Mouse (Mus musculus): ENCODE results near the gene Vps26c.

The Vps26c gene

GRCm38 (mm10) chr16:94526344-94527151 is at the start of gene Vps26c:
Gene Vps26c (minus strand): TSS chr16:94526830.
- peak; percentile 95 for DNase-seq (ENCODE audit: low read depth)

GRCm38 (mm10) chr16:94575757-94576156 is 49.1 kb upstream of the Vps26c start:
- DNase-seq (ENCODE audit: low read depth), result no peak

DNA sequence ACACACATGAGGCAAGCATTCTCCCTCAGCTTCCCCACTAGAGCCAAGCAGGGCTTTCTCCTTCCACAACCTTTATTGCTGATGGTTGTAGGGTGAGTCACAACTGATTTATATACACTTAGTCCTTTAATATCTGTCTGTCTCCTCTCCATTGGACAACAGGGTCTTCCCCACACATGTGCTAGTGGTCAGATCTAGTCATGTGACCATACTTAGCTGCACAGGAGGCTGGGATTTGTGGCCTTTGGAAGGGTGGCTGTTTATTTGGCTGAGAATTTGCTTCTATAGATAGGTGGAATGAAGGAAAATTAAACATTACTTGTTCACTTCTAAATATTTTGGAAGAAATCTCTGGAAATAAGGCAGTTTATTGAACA is 48.1 kb upstream of the Vps26c start:
- DNase-seq (ENCODE audit: low read depth), result no peak

DNA sequence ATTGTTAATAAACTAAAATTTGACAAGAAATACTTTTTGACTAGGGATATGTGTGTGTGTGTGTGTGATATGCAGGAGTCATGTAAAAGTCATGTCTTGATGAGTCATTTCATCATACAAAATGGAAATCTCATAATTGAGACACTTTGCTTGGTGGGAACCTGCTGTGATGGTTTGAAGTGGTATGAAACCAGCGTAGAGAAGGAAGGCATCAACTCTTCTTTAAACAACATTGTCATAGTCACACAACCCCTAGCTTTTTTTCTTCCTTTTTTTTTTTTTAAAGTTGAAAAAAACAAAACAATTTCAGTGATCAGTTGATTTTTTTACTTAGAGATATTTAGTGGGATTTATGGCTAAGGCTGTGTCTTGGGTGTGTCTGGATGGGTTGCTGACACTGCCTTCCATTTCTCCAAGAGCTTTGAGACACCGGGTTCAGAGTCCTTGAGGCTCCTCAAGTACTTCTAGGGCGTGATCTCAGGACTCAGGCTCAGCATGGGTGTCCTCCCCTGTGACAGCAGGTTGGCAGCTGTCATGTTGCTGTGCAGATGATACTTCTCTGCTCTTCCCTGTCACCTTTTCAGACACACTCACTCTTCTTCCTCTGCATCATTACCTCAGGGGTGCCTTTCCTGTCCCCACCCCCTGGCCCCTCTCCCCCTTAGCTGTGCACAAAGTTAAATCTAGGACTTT is 47.5 kb upstream of the Vps26c start:
- no peak for DNase-seq (ENCODE audit: low read depth)

DNA sequence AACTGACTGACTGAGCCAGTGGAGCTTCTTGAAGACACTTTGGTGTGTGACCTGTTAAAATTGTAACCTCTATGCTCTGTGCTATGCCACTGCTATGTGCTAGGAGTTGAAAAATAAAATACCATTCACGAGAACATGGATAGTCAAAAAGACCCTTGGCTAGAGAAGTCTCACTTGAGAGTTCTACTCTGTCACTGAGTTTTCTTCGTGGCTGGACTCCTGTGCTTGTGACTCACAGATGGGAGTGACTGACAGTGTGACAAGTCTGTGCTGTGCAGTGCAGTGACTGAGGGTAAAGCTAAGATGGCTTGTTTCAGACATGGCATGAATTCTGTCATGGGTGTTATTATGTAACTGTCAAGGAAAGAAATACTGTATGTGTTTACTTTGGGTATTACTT is 45.8 kb upstream of the Vps26c start:
- DNase-seq (ENCODE audit: low read depth), result no peak

GRCm38 (mm10) chr16:94571111-94571993 is 44.7 kb upstream of the Vps26c start:
- no peak for DNase-seq (ENCODE audit: low read depth)

DNA sequence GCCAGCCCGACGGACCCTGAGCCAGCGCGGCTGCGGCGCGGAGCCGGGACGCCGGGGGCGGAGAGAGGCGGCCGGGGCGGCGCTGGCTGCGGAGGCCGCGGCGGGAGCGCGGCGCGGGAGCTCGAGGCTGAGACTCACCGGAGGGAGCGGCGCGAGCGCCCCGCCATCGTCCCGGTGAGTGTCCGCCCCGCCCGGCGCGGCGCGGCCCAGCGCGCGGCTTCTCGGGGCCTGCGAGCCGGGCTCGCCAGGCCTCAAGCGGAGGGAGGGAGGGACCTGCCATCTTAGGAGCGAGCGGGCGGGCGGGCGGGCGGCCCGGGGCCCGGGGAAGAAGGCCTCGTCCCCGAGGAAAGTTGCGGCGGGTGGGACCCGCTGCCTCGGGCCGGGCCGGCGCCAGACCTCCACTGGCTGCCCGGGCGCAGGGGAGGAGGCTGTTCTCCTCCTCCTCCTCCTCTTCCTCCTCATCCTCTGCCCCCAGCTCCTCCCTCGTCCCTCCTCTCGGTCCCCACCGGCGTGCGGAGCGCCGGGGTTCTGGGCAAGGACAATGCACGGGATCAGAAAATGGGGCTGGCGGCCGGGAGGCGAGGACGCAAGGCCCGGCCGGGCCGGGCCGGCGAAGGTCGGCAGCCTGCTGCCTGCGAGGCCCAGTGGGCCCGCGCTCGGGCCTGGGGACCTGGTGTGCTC is 43.9 kb upstream of the Vps26c start:
- DNase-seq (ENCODE audit: low read depth), result no peak

GRCm38 (mm10) chr16:94569229-94570176 is 42.9 kb upstream of the Vps26c start, which contains the start of gene Dyrk1a:
Gene Dyrk1a (plus strand): TSS chr16:94570010.
- peak; percentile 98 for DNase-seq (ENCODE audit: low read depth)

DNA sequence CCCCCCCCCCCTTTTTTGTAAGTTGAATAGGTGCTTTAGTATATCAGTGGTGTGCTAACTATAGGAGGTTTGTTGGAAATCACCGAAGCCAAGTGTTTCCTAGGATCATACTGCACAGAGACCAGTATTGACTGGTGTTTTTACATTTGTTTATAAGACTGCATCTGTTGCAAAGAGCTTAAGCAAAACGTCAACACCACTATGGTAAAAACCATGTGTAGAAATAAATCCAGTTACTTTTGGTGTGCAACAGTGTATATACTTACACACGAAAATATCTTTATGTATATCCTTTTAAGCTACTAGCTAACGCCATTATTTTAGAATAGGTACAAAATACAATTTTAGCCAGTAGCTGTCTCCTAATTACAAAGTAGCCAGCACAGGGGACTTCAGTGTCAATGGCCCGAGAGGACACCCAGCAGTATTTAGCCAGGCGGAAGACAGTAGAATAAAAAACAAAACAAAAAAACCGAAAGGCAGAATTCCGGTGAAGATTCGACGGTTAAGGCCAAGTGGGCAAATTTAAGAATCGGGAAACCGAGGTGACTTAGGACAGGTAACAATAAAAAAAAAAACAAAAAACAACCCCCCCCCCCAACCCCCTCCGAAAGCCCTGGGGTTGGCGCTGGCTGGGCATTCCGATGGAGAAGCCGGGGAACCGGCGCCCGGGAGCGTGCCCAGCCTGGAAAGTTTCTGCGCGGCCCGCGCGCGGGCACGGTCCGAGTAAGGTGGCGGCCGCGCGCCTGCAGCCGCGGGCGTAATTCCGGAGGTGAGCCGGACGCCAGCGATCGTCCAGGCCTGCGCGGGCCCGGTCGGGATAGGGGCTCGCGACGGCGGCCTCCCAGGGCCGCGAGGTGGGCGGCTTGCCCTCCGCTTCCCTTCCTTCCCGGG is 42.0 kb upstream of the Vps26c start:
- no peak for DNase-seq (ENCODE audit: low read depth)

- no peak for DNase-seq (ENCODE audit: low read depth)
These were observed 41.1 kb upstream of the Vps26c start for GRCm38 (mm10) chr16:94567751-94568150.

- no peak for DNase-seq (ENCODE audit: low read depth)
These were observed 40.4 kb upstream of the Vps26c start for GRCm38 (mm10) chr16:94566834-94567585.

DNA sequence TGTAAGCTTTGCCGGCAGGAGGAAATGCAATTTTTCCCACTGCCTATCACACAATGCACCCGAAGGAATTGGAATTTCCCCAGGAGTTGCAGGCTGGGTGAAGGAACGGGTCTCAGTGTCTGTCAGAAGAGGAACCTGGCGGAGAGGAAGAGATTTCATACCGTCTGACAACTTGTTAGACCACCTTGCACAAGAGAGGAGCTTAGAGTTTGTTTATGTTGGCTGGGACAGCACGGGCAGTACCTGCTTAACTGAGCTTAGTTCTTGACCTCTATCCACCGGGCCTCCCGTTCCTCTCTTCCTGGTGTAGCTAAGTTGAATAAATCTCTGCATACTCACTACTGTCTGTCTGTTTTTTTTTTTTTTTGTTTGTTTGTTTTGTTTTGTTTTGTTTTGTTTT is 39.5 kb upstream of the Vps26c start:
- DNase-seq (ENCODE audit: low read depth), result no peak

GRCm38 (mm10) chr16:94560618-94561017 is 34.0 kb upstream of the Vps26c start:
- DNase-seq (ENCODE audit: low read depth), result no peak

GRCm38 (mm10) chr16:94559782-94560181 is 33.2 kb upstream of the Vps26c start:
- no peak for DNase-seq (ENCODE audit: low read depth)

- no peak for DNase-seq (ENCODE audit: low read depth)
These were observed 32.7 kb upstream of the Vps26c start for GRCm38 (mm10) chr16:94559282-94559681.

GRCm38 (mm10) chr16:94556228-94556627 is 29.6 kb upstream of the Vps26c start:
- no peak for DNase-seq (ENCODE audit: low read depth)

DNA sequence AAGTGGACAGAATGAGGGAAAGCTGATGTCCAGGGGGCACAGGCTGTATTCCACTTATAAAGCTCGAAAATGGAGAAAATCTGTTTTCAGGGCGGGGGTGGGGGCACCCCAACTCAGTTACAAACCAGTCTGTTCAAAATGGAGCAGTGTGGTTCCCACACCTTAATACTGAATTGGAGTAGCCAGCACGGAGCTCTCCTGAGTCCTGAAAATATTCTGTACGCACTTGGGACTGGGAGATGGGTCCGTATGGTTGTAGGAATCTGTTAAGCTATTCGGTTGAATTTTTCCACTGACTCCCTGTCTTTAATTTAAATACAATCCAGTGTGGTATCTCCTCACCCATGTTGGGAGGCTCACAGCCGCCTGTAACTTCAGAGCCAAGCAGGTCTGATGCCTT is 28.7 kb upstream of the Vps26c start:
- no peak for DNase-seq (ENCODE audit: low read depth)

DNA sequence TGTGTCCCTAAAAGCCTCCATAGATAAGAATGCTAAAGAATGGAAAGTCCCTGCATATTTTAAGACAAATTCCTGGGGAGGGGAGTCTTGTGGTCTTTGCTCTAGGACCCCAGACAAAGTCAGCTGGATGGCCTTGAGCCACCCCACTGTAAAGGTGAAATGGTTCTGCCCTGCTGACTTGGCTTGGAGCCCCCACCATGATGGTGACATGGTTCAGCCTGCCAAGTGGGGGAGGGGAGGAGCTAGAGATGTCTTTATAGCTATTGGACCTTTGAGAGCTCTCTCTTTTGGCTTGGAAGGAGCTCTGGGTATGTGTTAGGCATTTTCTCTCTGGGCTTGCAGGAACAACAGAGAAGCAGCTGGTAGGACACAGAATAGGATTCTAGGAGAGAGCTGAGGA is 25.3 kb upstream of the Vps26c start:
- DNase-seq (ENCODE audit: low read depth), result no peak

GRCm38 (mm10) chr16:94549813-94550212 is 23.2 kb upstream of the Vps26c start:
- DNase-seq (ENCODE audit: low read depth), result no peak

Data from fibroblast of lung, adult 2 months (primary cell).